Mouse (Mus musculus): ENCODE results near the gene Cldnd2. TPM values are rescaled to one million over a fixed set of nuclear protein-coding genes. Genes with fewer than 3 reads are reported as not detected.
A peak's percentile ranks its signal among the peaks of the same experiment; 100 is the strongest.
"Not testable (repeated sequence)": the region's sequence is repeated elsewhere in the genome, so short reads cannot be mapped to it uniquely, and the experiment has no call there.

Cldnd2 gene
- 3.2 TPM in 1 of 3 replicates, not detected in the others for total RNA-seq (2017)

- no peak for ATAC-seq (replicated peaks; ENCODE audit: insufficient number of reproducible peaks, low FRiP score, low TSS enrichment, poor library complexity, severe bottlenecking)
These were observed at the start of gene Cldnd2 for GRCm38 (mm10) chr7:43440482-43440881. Gene Cldnd2, plus strand, starts transcription at chr7:43440782.

GRCm38 (mm10) chr7:43392349-43393121 is 48.0 kb upstream of the Cldnd2 start:
- ATAC-seq (replicated peaks; ENCODE audit: insufficient number of reproducible peaks, low FRiP score, low TSS enrichment, poor library complexity, severe bottlenecking) = peak; percentile 92

- ATAC-seq (replicated peaks; ENCODE audit: insufficient number of reproducible peaks, low FRiP score, low TSS enrichment, poor library complexity, severe bottlenecking) = peak; percentile 14; the same call in 1 of the 2 replicates
These were observed 41.1 kb upstream of the Cldnd2 start for GRCm38 (mm10) chr7:43399501-43399900.

- no peak for ATAC-seq (replicated peaks; ENCODE audit: insufficient number of reproducible peaks, low FRiP score, low TSS enrichment, poor library complexity, severe bottlenecking)
These were observed 37.9 kb upstream of the Cldnd2 start for GRCm38 (mm10) chr7:43402718-43403117.

GRCm38 (mm10) chr7:43407573-43407972 is 33.0 kb upstream of the Cldnd2 start:
- ATAC-seq (replicated peaks; ENCODE audit: insufficient number of reproducible peaks, low FRiP score, low TSS enrichment, poor library complexity, severe bottlenecking) = no peak

- ATAC-seq (replicated peaks; ENCODE audit: insufficient number of reproducible peaks, low FRiP score, low TSS enrichment, poor library complexity, severe bottlenecking) = peak; percentile 40; the same call in 1 of the 2 replicates
These were observed 32.4 kb upstream of the Cldnd2 start, which contains the start of gene Siglecg for GRCm38 (mm10) chr7:43408131-43408553. Gene Siglecg, plus strand, starts transcription at chr7:43408204.

- ATAC-seq (replicated peaks; ENCODE audit: insufficient number of reproducible peaks, low FRiP score, low TSS enrichment, poor library complexity, severe bottlenecking) = no peak
These were observed 31.5 kb upstream of the Cldnd2 start for GRCm38 (mm10) chr7:43409084-43409483.

- not testable (repeated sequence) for ATAC-seq (replicated peaks; ENCODE audit: insufficient number of reproducible peaks, low FRiP score, low TSS enrichment, poor library complexity, severe bottlenecking)
These were observed 28.9 kb upstream of the Cldnd2 start for GRCm38 (mm10) chr7:43411724-43412123.

GRCm38 (mm10) chr7:43417298-43417697 is 23.3 kb upstream of the Cldnd2 start:
- ATAC-seq (replicated peaks; ENCODE audit: insufficient number of reproducible peaks, low FRiP score, low TSS enrichment, poor library complexity, severe bottlenecking) = no peak

- peak; percentile 97 for ATAC-seq (replicated peaks; ENCODE audit: insufficient number of reproducible peaks, low FRiP score, low TSS enrichment, poor library complexity, severe bottlenecking)
These were observed 17.5 kb upstream of the Cldnd2 start for GRCm38 (mm10) chr7:43422995-43423617.

GRCm38 (mm10) chr7:43423991-43424625 is 16.5 kb upstream of the Cldnd2 start:
- no peak for ATAC-seq (replicated peaks; ENCODE audit: insufficient number of reproducible peaks, low FRiP score, low TSS enrichment, poor library complexity, severe bottlenecking)

- ATAC-seq (replicated peaks; ENCODE audit: insufficient number of reproducible peaks, low FRiP score, low TSS enrichment, poor library complexity, severe bottlenecking) = no peak
These were observed 13.2 kb upstream of the Cldnd2 start, which contains the start of gene Lim2 for GRCm38 (mm10) chr7:43427406-43427805. Gene Lim2, plus strand, starts transcription at chr7:43427670.

- no peak for ATAC-seq (replicated peaks; ENCODE audit: insufficient number of reproducible peaks, low FRiP score, low TSS enrichment, poor library complexity, severe bottlenecking)
These were observed 11.1 kb upstream of the Cldnd2 start for GRCm38 (mm10) chr7:43429500-43429899.

- ATAC-seq (replicated peaks; ENCODE audit: insufficient number of reproducible peaks, low FRiP score, low TSS enrichment, poor library complexity, severe bottlenecking) = no peak
These were observed 7.7 kb upstream of the Cldnd2 start for GRCm38 (mm10) chr7:43432891-43433290.

GRCm38 (mm10) chr7:43434676-43435075 is 5.9 kb upstream of the Cldnd2 start:
- peak; percentile 56 for ATAC-seq (replicated peaks; ENCODE audit: insufficient number of reproducible peaks, low FRiP score, low TSS enrichment, poor library complexity, severe bottlenecking)

- ATAC-seq (replicated peaks; ENCODE audit: insufficient number of reproducible peaks, low FRiP score, low TSS enrichment, poor library complexity, severe bottlenecking) = peak; percentile 28; the same call in 1 of the 2 replicates
These were observed 4.0 kb upstream of the Cldnd2 start, which contains the start of gene Nkg7 for GRCm38 (mm10) chr7:43436341-43437255. Gene Nkg7, plus strand, starts transcription at chr7:43437073.

- ATAC-seq (replicated peaks; ENCODE audit: insufficient number of reproducible peaks, low FRiP score, low TSS enrichment, poor library complexity, severe bottlenecking) = no peak
These were observed 2.0 kb upstream of the Cldnd2 start for GRCm38 (mm10) chr7:43438611-43439010.

GRCm38 (mm10) chr7:43441071-43441470 is 489 bp downstream of the Cldnd2 start:
- no peak for ATAC-seq (replicated peaks; ENCODE audit: insufficient number of reproducible peaks, low FRiP score, low TSS enrichment, poor library complexity, severe bottlenecking)
